Mouse (Mus musculus) spleen, postnatal 14 days (tissue): Measurements from ENCODE around the gene Ctnna3.
"Not testable (repeated sequence)": the region's sequence is repeated elsewhere in the genome, so short reads cannot be mapped to it uniquely, and the experiment has no call there.

Source experiments
- DNase-seq, 2 experiments: peaks; one replicate each; pipeline ENCODE4 v3.0.0; 2021 to 2022; ENCODE audit warnings: low spot score in 2 of 2

The Ctnna3 gene

DNA sequence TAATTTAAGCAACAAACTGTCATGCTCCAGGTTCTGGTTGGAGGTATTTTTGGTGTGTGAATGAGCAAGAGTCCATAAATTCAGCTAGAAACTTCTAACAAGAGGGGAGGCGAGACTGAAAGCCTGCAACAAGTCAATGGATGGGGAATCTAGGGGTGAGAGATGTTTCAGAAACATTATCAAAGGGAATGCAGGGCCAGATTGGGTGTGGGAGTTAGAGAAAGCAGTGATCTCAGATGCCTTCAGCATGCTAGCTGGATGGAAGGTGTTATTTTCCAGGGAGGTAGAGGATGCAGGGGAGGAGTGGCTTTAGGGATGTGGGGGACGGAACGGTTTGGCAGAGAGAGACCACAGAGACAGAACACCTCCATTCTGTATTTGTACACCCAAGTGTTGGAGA, 785.7 kb downstream of the Ctnna3 start:
- DNase-seq: no peak

GRCm38 (mm10) chr10:64223023-64223422, 793.1 kb downstream of the Ctnna3 start:
- DNase-seq: no peak

- no peak for DNase-seq
These were observed 794.1 kb downstream of the Ctnna3 start for GRCm38 (mm10) chr10:64224007-64224406.

- no peak for DNase-seq
These were observed 794.5 kb downstream of the Ctnna3 start for GRCm38 (mm10) chr10:64224424-64224823.

- DNase-seq: not testable (repeated sequence)
These were observed 795.9 kb downstream of the Ctnna3 start for GRCm38 (mm10) chr10:64225826-64226225.

DNA sequence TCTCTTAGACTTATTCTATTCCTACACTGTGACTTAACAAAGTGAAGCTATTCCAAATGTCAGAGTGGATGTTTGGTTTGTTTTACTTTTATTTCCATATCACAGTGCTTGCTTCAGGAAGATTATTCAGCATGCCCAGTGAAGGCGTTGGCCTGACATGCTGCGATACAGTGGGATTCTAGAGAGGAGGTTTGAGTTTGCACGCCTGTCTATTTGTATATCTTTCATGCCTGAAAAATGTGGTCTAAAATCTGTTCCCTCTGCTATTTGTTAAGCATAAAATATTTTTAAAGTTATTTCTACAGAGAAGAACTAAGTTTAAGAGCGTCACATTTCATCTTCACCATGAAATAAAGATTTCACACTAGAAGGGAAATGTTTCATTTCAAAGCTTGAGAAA, 813.5 kb downstream of the Ctnna3 start:
- no peak for DNase-seq

GRCm38 (mm10) chr10:64268156-64268555, 838.3 kb downstream of the Ctnna3 start:
- DNase-seq: no peak

GRCm38 (mm10) chr10:64275143-64275542, 845.2 kb downstream of the Ctnna3 start:
- DNase-seq: no peak

- no peak for DNase-seq
These were observed 848.9 kb downstream of the Ctnna3 start for GRCm38 (mm10) chr10:64278836-64279235.

DNA sequence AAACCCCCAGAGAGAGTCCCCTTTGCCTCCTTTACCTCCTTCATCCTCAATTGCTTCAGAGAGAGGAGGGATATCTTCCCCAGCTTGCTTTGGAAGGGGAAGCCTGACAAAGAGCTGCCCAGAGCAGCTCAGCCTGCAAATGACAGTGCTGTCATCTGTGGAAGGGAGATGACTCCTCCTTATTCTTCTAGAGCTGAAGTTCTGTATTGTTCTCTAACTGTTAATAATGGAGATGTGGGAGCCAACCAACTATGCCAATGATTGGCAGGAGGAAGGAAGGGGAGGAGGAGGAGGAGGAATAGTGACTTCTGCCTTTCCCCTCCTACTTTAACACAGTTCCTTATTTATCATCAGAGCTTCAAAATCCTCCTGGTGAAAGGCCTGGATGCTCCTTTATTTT, 875.9 kb downstream of the Ctnna3 start:
- no peak for DNase-seq

GRCm38 (mm10) chr10:64311622-64312292, 881.9 kb downstream of the Ctnna3 start:
- DNase-seq: no peak

GRCm38 (mm10) chr10:64320332-64320731, 890.4 kb downstream of the Ctnna3 start:
- no peak for DNase-seq

- DNase-seq: no peak
These were observed 912.9 kb downstream of the Ctnna3 start for GRCm38 (mm10) chr10:64342702-64343379.

- DNase-seq: no peak
These were observed 943.4 kb downstream of the Ctnna3 start for GRCm38 (mm10) chr10:64373288-64373687.

DNA sequence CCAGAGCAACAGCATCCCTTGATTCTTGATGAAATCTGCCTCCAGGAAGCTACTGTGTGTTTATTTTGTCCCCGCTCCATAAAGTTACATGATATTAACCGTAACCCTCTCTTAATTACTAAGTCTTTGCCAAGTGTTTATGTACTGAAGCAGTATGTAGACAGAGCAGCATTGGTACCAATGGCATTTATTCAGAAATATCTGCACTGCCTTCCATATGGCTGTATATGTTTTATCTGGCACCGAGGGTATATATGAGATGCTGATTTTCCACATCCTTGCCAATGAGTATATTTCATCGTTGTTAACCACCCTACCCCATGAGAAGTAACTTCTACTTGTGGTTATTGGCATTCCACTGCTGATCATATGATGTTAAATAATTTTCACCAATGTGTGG, 947.9 kb downstream of the Ctnna3 start:
- no peak for DNase-seq

DNA sequence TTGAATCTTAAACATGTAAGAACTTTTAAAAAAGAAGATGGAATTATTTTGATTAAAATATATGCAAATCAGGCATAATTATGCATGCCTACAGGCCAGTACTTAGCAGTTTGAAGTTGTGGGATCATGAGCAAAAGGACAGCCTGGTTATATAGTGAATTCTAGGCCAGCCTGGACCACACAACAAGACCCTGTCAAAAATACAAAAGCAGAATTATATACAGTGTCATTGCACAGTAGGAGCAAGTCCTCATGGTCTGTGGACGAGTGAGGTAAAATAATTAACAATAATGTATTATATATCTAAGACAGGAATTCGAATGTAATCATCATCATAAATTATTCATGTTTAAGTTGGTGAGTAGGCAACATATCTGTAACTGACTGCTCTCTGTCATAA, 966.7 kb downstream of the Ctnna3 start:
- no peak for DNase-seq

DNA sequence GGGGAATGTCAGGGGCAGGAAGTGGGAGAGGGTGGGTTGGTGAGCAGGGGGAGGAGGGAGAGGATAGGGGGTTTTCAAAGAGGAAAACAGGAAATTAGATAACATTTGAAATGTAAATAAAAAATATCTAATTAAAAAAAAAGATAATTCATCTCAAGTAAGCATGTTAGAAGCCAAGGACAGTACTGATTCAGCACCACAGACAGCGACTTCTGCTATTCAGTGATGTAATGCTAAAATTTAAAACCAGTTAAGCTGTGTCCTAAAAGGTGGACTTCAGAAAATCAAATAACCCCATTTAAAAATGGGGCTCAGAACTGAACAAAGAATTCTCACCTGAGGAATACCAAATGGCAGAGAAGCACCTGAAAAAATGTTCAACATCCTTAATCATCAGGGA, 988.5 kb downstream of the Ctnna3 start:
- DNase-seq: not testable (repeated sequence)

DNA sequence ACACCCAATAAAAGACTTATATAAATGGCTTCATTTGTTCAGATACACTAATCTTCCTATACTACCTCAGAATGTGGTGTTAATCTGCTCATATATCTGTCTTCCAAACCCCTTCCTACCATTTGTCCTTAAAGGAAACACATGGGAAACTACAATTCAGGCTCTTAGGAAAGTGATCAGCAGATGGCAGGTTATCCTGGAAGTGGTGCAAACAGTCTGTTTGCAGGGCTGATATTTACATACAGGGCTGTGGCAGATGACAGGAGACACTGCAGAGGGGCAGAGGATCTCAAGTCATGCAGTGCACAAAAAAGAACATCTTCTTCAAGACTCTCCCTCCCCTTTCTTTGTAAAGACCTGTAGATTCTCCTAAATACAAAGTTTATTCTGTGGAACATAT, 1008.8 kb downstream of the Ctnna3 start:
- no peak for DNase-seq

- no peak for DNase-seq
These were observed 1018.7 kb downstream of the Ctnna3 start for GRCm38 (mm10) chr10:64448624-64449023.

GRCm38 (mm10) chr10:64483281-64483680, 1053.4 kb downstream of the Ctnna3 start:
- DNase-seq: no peak

DNA sequence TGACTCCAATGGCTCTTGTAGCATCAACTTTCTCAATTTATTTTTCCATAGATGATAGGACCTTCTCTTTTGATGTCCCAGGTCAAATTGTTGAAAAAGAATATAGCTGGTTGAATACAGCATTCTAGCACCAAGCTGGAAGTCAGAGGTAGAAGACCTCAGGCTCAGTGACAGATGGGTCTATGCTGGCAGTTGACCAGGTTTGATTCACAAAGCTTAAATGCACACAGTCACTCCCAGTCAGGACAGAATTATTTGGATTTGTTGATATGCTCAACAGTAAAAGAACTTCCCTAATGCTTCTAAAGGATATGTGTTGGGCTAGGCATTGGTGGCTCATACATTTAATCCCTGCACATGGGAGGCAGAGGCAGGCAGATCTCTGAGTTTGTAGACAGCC, 1059.6 kb downstream of the Ctnna3 start:
- no peak for DNase-seq

GRCm38 (mm10) chr10:64543647-64544046, 1113.7 kb downstream of the Ctnna3 start:
- DNase-seq: no peak

DNA sequence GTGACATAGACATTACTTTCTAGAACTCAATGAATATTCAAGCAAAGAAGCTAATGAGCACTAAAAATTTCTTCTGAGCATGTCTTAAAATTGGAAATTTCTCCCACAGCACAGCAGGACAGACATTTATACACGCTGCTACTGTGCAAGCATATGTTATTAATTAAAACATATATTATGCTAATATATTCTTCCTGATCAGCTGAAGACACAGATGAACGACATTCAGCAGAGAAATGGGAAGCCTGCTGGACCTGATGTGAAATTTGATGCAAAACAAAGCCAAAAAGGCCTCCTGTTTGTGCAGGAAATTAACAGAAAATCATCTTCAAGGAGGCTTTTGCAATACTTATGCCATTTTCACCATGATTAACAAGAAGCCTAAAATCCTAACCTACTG, 1114.5 kb downstream of the Ctnna3 start:
- DNase-seq: no peak

DNA sequence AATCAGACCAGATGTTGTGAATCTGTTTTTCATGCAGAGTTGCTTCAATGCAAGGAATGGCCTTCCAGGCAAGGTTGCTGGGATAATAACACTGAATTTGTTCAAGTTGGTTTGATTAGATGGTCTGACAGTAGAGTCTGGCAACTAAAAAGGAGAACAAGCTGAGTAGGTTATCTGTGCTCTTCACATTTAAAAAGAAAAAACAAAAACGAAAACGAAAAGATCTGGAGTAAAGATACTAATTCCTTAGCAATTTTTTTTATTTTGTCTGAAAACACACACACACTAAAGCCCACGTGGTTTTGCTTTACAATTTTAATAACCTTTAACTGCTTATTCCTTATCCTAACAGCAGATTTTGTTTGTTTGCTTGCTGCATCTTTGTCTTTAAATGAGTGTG, 1141.4 kb downstream of the Ctnna3 start:
- DNase-seq: no peak
